Mouse (Mus musculus) limb, embryonic 12.5 days (tissue): ENCODE data around the gene Hdgf. TPM values are rescaled to one million over a fixed set of nuclear protein-coding genes. Genes with fewer than 3 reads are reported as not detected.

Experiments
- ATAC-seq: fragments of 200-750 bp; cut with Nextera tagmentation; 2 replicates; pipeline ENCODE4 v1.8.0; 2017; ENCODE audit warnings: low read depth, moderate TSS enrichment; ENCODE audit not compliant: insufficient number of reproducible peaks, insufficient read depth, low FRiP score, low TSS enrichment
- H3K27ac ChIP-seq: fragments of 300-500 bp; sonication (generic); 2 replicates; pipeline ENCODE4 v1.5.1; 2016; ENCODE audit warnings: mild to moderate bottlenecking, moderate library complexity
- H3K27me3 ChIP-seq: fragments of 300-500 bp; sonication (generic); 2 replicates; pipeline ENCODE4 v1.6.1; 2016; ENCODE audit warnings: mild to moderate bottlenecking, moderate library complexity
- H3K36me3 ChIP-seq: fragments of 300-500 bp; sonication (generic); 2 replicates; pipeline ENCODE4 v1.6.1; 2016; ENCODE audit warnings: mild to moderate bottlenecking, moderate library complexity
- H3K4me1 ChIP-seq: fragments of 300-500 bp; sonication (generic); replicated peaks from 2 replicates; pipeline ENCODE4 v1.6.1; 2016
- H3K4me2 ChIP-seq: fragments of 300-500 bp; sonication (generic); 2 replicates; pipeline ENCODE4 v1.6.1; 2016; ENCODE audit warnings: mild to moderate bottlenecking, moderate library complexity
- H3K4me3 ChIP-seq: fragments of 300-500 bp; sonication (generic); replicated peaks from 2 replicates; pipeline ENCODE4 v1.5.1; 2016; ENCODE audit warnings: mild to moderate bottlenecking
- H3K9ac ChIP-seq: fragments of 300-500 bp; sonication (generic); replicated peaks from 2 replicates; pipeline ENCODE4 v1.6.1; 2016; ENCODE audit warnings: mild to moderate bottlenecking, moderate library complexity
- H3K9me3 ChIP-seq: fragments of 300-500 bp; sonication (generic); 2 replicates; pipeline ENCODE4 v1.6.1; 2016; ENCODE audit warnings: mild to moderate bottlenecking, moderate library complexity
- WGBS: fragments of 180-500 bp; shearing (Covaris S2); methylation state at CpG from one replicate; pipeline ENCODE4 v1.1.7; 2016; 5-methylcytosine and 5-hydroxymethylcytosine counted together
- polyA plus RNA-seq: library from polyadenylated mRNA; unstranded; fragments of >200 nt; fragmentation: Nextera tagmentation; extraction: Ambion mirVana; gene quantifications from 2 replicates; pipeline ENCODE4 v1.2.1, GENCODE M21; 2016

Gene Hdgf
- polyA plus RNA-seq, 1 experiment from 2014 or later, result 294 TPM

DNA sequence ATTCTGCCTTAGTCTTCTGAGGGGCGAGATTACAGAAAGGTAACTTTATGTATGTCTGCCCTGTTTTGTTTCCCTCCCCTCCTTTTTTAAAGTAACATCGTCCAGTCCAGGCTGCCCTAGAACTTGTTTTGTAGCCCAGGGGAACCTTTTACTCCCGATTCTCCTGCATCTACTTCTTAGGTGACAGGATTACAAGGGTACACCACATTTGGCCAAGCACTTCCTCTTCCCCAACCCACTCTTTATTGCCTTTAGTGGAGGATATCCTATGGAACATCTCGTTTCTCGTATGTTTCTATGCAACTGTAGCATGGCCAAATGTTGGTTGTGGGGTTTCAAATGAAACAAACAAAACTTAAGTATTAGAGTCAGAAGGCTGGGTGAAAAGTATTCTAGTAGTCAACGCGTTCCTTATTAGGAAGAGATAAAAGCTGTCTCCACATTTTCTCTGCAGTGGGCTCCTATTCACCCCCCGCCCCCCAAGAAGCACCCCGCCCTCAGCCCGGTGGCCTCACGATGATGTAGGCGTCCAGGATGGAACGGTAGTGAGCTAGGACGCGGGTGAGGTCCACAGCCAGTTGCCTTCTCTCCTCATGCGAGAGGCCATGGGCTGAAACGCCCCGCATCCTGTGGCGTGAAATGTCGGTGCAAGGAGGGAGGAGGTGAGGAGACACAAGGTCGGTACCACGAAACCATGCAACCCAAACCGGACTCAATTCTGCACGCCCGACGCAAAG, 23.4 kb downstream of the Hdgf start:
- peaks cover 62% of the 10 kb centered on the region for H3K36me3 ChIP-seq
- H3K4me1 ChIP-seq, result peaks cover 22% of the 10 kb centered on the region
- no peaks in the 10 kb centered on the region for H3K9me3 ChIP-seq
- no peaks in the 10 kb centered on the region for H3K27me3 ChIP-seq
- H3K4me3 ChIP-seq, result peak overlapping the region; percentile 97
- H3K4me2 ChIP-seq, result peak overlapping the region; percentile 89
- WGBS, result 7% methylated on average over 26 of the region's 26 CpGs
- peak overlapping the region; percentile 86 for H3K9ac ChIP-seq
- peak overlapping the region; percentile 89; the same call in 1 of the 2 replicates for H3K27ac ChIP-seq
- no peak for ATAC-seq

DNA sequence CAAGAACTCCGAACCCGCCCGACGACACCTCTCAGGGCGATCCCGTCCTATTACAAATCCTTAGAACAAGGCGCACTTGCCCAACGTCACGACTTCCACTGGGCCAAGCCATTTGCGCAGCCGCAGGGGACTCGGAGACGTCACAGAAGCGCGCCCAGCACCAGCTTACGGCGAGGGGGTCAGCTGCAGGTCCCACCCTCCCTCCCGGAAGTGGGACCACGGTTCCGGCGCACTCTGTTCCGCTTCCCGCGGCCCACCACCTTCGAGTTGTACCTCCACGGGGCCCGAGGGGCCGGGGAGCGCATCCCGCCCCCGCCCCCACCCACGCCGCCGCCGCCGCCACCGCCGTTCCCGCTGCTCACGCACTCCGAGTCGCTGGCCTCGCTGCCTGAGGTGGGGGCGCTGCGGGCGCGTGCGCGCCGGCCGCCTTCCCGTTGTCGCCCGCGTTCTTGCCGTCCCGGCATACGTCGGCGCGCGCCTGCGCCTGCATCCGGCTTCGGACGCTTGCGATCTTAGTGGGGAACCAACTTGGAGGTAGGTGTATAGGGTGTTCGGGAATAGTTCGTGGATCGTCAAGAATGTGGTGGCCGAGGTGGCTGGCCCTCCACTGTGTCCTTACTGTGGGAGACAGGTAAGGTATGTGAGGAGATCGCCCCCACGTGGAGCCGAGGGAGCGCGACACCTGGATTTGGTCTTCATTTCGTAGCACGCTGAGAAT, 24.1 kb downstream of the Hdgf start, which contains the start of the genes Isg20l2 and Rrnad1:
TSS of gene Isg20l2 (plus strand) at position 237 of the 718 bp plus-strand sequence.
TSS of gene Rrnad1 (minus strand) at position 640 of the 718 bp plus-strand sequence.
- Histone ChIP-seq H3K27ac (peak within 1 kb of the TSS; percentile 89), H3K4me3 (peak within 1 kb of the TSS; percentile 97), H3K36me3 (peaks cover 62% of the 10 kb centered on the region), H3K9ac (peak within 1 kb of the TSS; percentile 86), H3K9me3 (no peaks in the 10 kb centered on the region), H3K4me2 (peak within 1 kb of the TSS; percentile 89), H3K27me3 (no peaks in the 10 kb centered on the region), H3K4me1 (peaks cover 22% of the 10 kb centered on the region)
- under 1% methylated on average over 67 of the region's 78 CpGs for WGBS
- peak; percentile 94 for ATAC-seq

DNA sequence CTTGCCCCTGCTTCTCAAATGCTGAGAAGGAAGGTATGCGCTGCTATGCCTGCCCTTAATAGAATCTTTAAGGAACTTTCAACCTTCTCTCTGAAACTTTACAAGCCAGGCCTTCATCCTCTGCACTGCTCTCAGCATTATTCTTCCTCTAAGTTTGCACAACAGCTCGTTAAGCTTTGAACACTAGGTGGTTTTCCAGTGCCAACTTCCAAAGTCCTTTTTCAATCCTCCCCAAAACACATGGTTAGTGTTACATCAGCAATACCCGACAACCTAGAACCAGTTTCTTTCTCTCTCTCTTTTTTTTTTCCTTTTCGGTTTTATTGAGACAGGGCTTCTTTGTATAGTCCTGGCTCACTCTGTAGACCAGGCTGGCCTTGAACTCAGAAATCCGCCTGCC, 27.9 kb downstream of the Hdgf start:
- WGBS, result 79% methylated on average over 5 of the region's 5 CpGs
- ATAC-seq, result no peak
- H3K4me3 ChIP-seq, result no peak overlapping the region
- H3K4me1 ChIP-seq, result peaks cover 25% of the 10 kb centered on the region
- no peaks in the 10 kb centered on the region for H3K9me3 ChIP-seq
- no peak overlapping the region for H3K4me2 ChIP-seq
- H3K27me3 ChIP-seq, result no peaks in the 10 kb centered on the region
- H3K9ac ChIP-seq, result no peak overlapping the region
- peaks cover 71% of the 10 kb centered on the region for H3K36me3 ChIP-seq
- no peak overlapping the region for H3K27ac ChIP-seq

DNA sequence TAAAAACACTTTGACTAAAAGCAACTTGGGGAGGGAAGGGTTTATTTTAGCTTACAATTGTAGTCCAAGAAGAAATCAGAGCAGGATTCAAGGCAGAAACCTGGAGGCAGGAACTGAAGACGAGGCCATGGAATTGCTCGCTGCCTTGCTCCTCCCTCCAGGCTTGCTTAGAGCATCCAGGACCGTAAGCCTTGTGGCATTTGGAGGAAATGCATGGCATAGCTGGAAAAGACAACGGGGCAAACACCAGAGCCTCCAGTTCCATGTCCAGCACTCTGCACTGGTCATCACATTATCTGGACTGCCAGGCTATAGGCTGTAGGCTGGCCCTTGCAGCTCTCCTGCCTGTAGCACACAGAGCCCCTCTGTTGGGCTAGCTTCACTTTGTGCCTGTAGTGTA, 28.4 kb downstream of the Hdgf start:
- no peak overlapping the region for H3K27ac ChIP-seq
- no peak overlapping the region for H3K4me2 ChIP-seq
- 81% methylated on average over 4 of the region's 4 CpGs for WGBS
- H3K9ac ChIP-seq, result no peak overlapping the region
- no peaks in the 10 kb centered on the region for H3K27me3 ChIP-seq
- no peak overlapping the region for H3K4me3 ChIP-seq
- H3K9me3 ChIP-seq, result no peaks in the 10 kb centered on the region
- no peak for ATAC-seq
- peaks cover 76% of the 10 kb centered on the region for H3K36me3 ChIP-seq
- H3K4me1 ChIP-seq, result peaks cover 20% of the 10 kb centered on the region

DNA sequence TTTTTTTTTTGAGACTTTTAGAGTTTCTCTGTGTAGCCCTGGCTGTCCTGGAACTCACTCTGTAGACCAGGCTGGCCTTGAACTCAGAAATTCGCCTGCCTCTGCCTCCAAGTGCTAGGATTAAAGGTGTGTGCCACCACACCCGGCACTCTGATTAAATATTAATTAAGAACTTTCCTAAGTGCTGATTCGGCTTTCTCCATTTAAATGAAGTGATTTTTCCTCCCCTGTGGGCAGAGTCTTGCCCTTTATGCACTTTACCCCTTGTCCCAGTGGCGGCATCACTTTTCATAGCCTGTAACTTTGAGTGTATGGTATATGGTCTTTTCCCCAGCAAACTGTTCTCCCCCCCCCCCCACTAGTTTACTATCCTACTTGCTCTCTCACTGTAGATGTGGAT, 29.1 kb downstream of the Hdgf start:
- 87% methylated on average over 4 of the region's 4 CpGs for WGBS
- Histone ChIP-seq H3K9me3 (no peaks in the 10 kb centered on the region), H3K27ac (0 out of 2 replicates have a peak overlapping the region, but pooled peaks have one; percentile 1), H3K4me1 (peaks cover 19% of the 10 kb centered on the region), H3K4me2 (no peak overlapping the region), H3K4me3 (no peak overlapping the region), H3K9ac (no peak overlapping the region), H3K36me3 (peaks cover 83% of the 10 kb centered on the region), H3K27me3 (no peaks in the 10 kb centered on the region)
- no peak for ATAC-seq

DNA sequence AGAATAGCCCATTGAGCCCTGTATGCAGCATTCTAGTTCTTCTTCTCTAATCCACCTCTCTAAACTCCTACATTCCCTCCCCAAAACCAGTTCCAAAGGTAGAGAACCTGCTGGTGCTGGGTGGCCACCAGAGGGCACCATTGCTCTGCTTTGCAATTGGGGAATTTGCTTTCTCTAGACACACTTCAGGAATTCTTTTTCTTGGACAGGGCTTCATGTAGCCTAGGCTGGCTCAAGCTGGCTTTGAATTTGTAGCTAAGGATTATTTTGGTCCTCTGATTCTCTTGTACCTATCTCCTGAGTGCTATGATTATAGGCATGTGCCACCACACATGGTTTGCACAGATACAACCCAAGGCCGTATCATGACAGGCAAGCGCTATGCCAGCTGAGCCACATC, 29.7 kb downstream of the Hdgf start:
- Histone ChIP-seq H3K27me3 (no peaks in the 10 kb centered on the region), H3K9me3 (no peaks in the 10 kb centered on the region), H3K27ac (no peak overlapping the region), H3K4me2 (no peak overlapping the region), H3K4me1 (peaks cover 19% of the 10 kb centered on the region), H3K4me3 (0 out of 2 replicates have a peak overlapping the region, but pooled peaks have one; percentile 3), H3K36me3 (peaks cover 88% of the 10 kb centered on the region), H3K9ac (no peak overlapping the region)
- 0 out of 2 replicates have a peak, but pooled peaks have one; percentile 32 for ATAC-seq
- WGBS, result 97% methylated on average over 2 of the region's 2 CpGs

DNA sequence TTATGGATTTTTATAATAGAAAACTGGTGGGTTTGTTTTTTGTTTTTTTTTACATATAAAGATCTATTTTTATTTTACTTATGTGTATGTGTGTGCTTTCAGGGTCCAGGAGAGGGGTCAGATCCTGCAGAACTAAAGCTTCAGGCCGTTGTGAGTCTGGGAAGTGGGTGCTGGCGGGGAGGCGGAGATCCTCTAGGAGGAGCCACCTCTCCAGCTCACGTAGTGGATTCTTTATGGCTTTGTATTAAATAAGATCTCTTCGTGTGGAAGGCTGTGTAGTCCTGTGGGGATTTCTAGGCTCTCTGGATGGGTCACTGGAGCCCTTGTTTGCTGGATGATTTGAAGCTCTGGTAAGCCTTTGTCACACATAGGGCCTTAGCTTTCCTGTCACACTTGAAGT, 34.5 kb downstream of the Hdgf start:
- ATAC-seq, result no peak
- H3K27ac ChIP-seq, result no peak overlapping the region
- H3K4me1 ChIP-seq, result peaks cover 25% of the 10 kb centered on the region
- no peak overlapping the region for H3K9ac ChIP-seq
- H3K9me3 ChIP-seq, result no peaks in the 10 kb centered on the region
- no peak overlapping the region for H3K4me2 ChIP-seq
- H3K36me3 ChIP-seq, result peaks cover 69% of the 10 kb centered on the region
- H3K27me3 ChIP-seq, result no peaks in the 10 kb centered on the region
- WGBS, result 74% methylated on average over 5 of the region's 5 CpGs
- H3K4me3 ChIP-seq, result no peak overlapping the region

DNA sequence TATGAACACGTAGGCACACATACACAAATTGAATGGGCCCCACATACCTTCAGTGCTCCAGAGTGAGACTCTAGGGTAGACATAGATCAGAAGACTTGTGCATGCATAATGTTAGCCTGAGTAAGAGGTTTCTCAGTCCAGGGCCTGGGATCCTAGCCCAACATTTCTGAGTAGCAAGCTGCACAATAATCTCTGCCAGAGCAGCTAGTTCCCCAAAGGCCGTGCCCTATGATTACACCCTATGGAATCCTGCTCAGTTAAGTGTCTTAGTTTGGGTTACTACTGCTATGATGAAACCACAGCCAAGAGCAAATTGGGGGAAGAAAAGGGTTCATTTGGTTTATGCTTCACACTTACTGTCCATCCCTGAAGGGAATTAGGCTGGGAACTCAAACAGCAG, 36.4 kb downstream of the Hdgf start:
- H3K27me3 ChIP-seq, result no peaks in the 10 kb centered on the region
- no peak overlapping the region for H3K4me2 ChIP-seq
- WGBS, result 89% methylated on average over 2 of the region's 2 CpGs
- H3K27ac ChIP-seq, result no peak overlapping the region
- H3K9ac ChIP-seq, result no peak overlapping the region
- H3K4me3 ChIP-seq, result no peak overlapping the region
- no peak for ATAC-seq
- H3K9me3 ChIP-seq, result no peaks in the 10 kb centered on the region
- peaks cover 53% of the 10 kb centered on the region for H3K36me3 ChIP-seq
- H3K4me1 ChIP-seq, result peaks cover 39% of the 10 kb centered on the region

DNA sequence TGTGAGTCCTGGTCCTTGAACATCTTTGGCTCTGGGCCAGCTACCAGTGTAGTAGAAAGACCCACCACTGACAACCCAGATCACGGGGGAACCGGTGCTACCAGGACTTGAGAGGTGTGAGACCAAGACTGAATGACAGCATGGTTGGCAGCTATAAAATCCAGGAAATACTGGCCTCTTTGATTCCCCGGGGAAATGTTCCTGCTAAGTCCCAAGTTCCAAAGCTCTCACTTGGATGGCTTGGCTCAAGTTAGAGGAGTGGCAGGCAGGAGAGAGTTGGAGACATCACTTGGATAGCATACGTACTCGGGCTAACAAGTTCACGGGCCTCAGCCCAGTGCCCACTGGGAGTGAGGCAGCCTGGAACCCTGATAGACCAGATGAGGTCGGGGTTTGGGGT, 37.5 kb downstream of the Hdgf start:
- WGBS, result 47% methylated on average over 7 of the region's 7 CpGs
- H3K36me3 ChIP-seq, result peaks cover 41% of the 10 kb centered on the region

DNA sequence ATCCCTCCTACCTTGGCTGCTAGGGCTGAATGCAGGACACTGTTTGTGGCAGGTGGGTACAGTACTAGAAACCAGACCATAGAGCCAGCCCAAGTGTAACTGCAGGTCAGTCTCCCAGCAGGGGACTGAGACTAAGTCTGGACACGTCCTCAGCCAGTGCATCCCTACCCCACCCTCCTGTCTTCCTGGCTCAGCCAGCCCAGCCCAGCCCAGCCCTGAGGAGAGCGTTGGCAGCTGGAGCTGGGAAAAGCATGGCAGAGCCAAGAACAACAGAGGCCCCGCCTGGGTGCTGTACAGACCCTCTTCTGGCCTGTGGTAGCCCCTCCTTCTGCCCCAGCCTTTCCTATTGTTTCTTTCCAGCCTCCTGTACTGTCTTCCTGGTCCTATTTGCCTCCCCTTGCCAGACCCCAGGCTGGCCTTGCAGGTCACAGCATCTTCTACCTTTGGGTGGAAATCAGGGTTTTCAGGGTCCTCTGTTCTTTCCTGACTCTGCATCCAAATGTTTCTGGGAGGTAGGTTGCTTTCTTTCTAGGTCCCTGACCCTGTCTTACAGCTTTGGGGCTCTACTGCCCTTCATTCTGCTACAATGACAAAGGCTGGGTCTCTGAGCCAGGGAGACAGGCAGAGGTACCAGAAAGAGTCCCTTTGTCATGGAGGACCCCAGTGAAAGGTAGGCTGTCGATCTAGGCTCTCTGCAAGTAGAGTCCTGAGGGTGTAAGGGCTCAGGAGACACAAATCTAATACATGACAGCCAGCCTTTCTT, 38.9 kb downstream of the Hdgf start:
- no peak for ATAC-seq
- H3K4me2 ChIP-seq, result 0 out of 2 replicates have a peak overlapping the region, but pooled peaks have one; percentile 82

More for the DNA sequence above, 37.5 kb downstream of the Hdgf start:
- Histone ChIP-seq H3K9ac (no peak overlapping the region), H3K4me3 (no peak overlapping the region), H3K4me2 (no peak overlapping the region), H3K27ac (no peak overlapping the region), H3K4me1 (peaks cover 47% of the 10 kb centered on the region), H3K27me3 (no peaks in the 10 kb centered on the region), H3K9me3 (no peaks in the 10 kb centered on the region)
- ATAC-seq, result no peak

More for the DNA sequence above, 38.9 kb downstream of the Hdgf start:
- Histone ChIP-seq H3K27me3 (no peaks in the 10 kb centered on the region), H3K9ac (peak overlapping the region; percentile 8; the same call in 1 of the 2 replicates), H3K36me3 (peaks cover 27% of the 10 kb centered on the region), H3K9me3 (no peaks in the 10 kb centered on the region), H3K4me3 (no peak overlapping the region), H3K4me1 (peaks cover 54% of the 10 kb centered on the region), H3K27ac (peak overlapping the region; percentile 96)
- WGBS, result 19% methylated on average over 4 of the region's 4 CpGs
